Mouse (Mus musculus) kidney, postnatal 0 days (tissue): Measurements from ENCODE around the gene Uvrag. TPM values are rescaled to one million over a fixed set of nuclear protein-coding genes. Genes with fewer than 3 reads are reported as not detected.
A peak's percentile ranks its signal among the peaks of the same experiment; 100 is the strongest.

ENCODE experiments used
- ATAC-seq: fragments of 200-750 bp; cut with Nextera tagmentation; replicated peaks from 2 replicates; pipeline ENCODE4 v1.8.0; 2017; ENCODE audit warnings: low read depth, moderate number of reproducible peaks, moderate TSS enrichment, moderate library complexity; ENCODE audit not compliant: low FRiP score
- DNase-seq: peaks from one replicate; pipeline ENCODE4 v3.0.0-alpha.2; 2016; ENCODE audit warnings: low spot score
- H3K27ac ChIP-seq: fragments of 300-500 bp; sonication (generic); 2 replicates; pipeline ENCODE4 v1.5.1; 2014; ENCODE audit warnings: mild to moderate bottlenecking
- H3K27me3 ChIP-seq: fragments of 300-500 bp; sonication (generic); 2 replicates; pipeline ENCODE4 v1.6.1; 2014; ENCODE audit warnings: low read length, mixed read lengths; ENCODE audit not compliant: insufficient read depth
- H3K36me3 ChIP-seq: fragments of 300-500 bp; sonication (generic); 2 replicates; pipeline ENCODE4 v1.6.1; 2014; ENCODE audit warnings: low read length, mixed read lengths; ENCODE audit not compliant: insufficient read depth
- H3K4me1 ChIP-seq: fragments of 300-500 bp; sonication (generic); replicated peaks from 2 replicates; pipeline ENCODE4 v1.6.1; 2014; ENCODE audit warnings: antibody characterized with exemption, low read length, mixed read lengths; ENCODE audit not compliant: insufficient read depth
- H3K4me2 ChIP-seq: fragments of 300-500 bp; sonication (generic); 2 replicates; pipeline ENCODE4 v1.6.1; 2014; ENCODE audit warnings: mild to moderate bottlenecking, low read length, moderate library complexity, mixed read lengths
- H3K4me3 ChIP-seq: fragments of 300-500 bp; sonication (generic); replicated peaks from 2 replicates; pipeline ENCODE4 v1.5.1; 2014; ENCODE audit warnings: low read depth, low read length
- H3K9ac ChIP-seq: fragments of 300-500 bp; sonication (generic); 2 replicates; pipeline ENCODE4 v1.6.1; 2014; ENCODE audit warnings: low read depth, low read length
- H3K9me3 ChIP-seq: fragments of 300-500 bp; sonication (generic); replicated peaks from 2 replicates; pipeline ENCODE4 v1.6.1; 2016; ENCODE audit warnings: low read length, inconsistent platforms, mixed read lengths
- CTCF ChIP-seq: IDR thresholded peaks from 2 replicates; pipeline ENCODE4 v1.5.1; 2016; ENCODE audit warnings: antibody characterized with exemption, low read depth, mild to moderate bottlenecking, moderate library complexity
- WGBS: fragments of 180-500 bp; shearing (Covaris S2); extraction: QIAGEN DNeasy Blood & Tissue Kit; methylation state at CpG from one replicate; pipeline ENCODE4 v1.1.7; 2014; 5-methylcytosine and 5-hydroxymethylcytosine counted together
- polyA plus RNA-seq: library from polyadenylated mRNA; unstranded; fragments of >200 nt; fragmentation: Nextera tagmentation; extraction: Ambion mirVana; gene quantifications from 2 replicates; pipeline ENCODE4 v1.2.1, GENCODE M21; 2015

Gene Uvrag
- polyA plus RNA-seq, result 19.0 and 21.6 TPM in 2 replicates

DNA sequence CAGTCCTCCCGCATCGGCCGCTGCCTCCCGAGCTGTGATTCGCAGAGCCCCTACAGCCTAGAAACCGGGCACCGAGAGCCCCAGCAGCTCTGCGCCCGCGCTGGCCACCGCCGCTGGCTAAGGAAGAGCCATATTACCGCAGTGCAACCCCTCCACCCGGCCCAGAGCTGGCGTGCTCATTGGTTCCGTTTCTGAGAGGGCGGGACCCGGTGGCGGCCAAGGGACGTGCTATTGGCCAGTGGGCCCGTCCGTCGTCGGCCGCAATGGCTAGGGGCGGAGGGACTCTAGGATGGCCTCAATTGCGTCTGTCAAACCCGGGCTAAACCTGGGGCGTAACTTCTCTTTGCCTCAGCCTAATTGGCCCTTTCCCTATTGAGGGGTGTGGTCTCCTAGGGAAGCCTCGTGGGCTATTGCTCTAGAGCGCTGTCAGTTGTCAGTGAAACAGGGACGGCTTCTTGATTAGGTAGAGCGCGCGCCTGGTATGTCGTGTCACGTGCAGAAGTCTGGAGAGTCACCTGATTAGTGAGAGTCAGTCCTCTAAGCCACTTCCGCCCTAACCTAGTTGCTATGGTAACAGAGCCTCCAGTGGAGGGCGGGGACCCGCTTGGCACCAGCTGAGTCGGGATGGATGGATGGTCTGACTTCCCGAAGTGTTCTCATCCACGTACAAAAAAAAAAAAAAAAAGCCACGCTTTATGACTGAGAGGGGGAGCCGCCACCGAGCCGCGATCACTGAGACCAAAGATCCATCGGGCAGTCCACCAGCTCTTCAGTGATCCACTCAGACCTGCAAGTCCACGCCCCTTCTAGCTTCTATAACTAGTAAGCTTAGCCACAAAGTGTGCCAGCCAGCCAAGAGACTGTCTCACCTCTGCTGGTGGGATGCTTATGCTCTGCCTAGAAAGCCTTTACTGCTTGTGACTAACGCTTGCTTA lies at the start of gene Uvrag:
Gene Uvrag (minus strand): TSS at position 158 of the 935 bp plus-strand sequence.
- H3K9ac ChIP-seq, result peak within 1 kb of the TSS; percentile 94
- no peaks in the 10 kb centered on the region for H3K9me3 ChIP-seq
- DNase-seq (peak; percentile 100), ATAC-seq (peak; percentile 98)
- WGBS, result under 1% methylated on average over 51 of the region's 51 CpGs
- peaks cover 5% of the 10 kb centered on the region; the same call in 1 of the 2 replicates for H3K4me1 ChIP-seq
- peak within 1 kb of the TSS; percentile 81 for H3K4me2 ChIP-seq
- peak within 1 kb of the TSS; percentile 91 for H3K27ac ChIP-seq
- peak; percentile 10; the same call in 1 of the 2 replicates for TF ChIP-seq CTCF
- no peaks in the 10 kb centered on the region for H3K36me3 ChIP-seq
- peak within 1 kb of the TSS; percentile 100 for H3K4me3 ChIP-seq
- no peaks in the 10 kb centered on the region for H3K27me3 ChIP-seq

DNA sequence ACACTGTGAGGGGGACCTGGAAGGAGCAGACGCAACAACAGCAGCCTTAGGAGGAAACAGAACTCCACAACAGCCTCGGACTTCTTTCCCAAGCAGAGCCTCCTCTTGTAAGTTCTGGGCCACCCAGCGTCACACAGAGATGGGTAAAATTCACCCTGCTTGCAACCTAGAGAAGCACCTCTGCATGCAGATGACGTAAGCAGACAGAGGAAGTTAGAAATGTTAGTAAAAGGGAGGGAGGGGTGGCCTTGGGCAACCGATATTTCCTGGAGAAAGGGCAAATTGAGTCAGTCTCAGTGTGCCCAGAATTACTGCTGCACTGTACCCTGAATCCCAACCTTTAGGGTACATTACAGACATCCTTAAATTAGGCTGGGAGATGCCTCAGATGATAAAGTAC lies 48.9 kb upstream of the Uvrag start:
- TF ChIP-seq CTCF, result no peak
- H3K9ac ChIP-seq, result no peak overlapping the region
- H3K27me3 ChIP-seq, result no peaks in the 10 kb centered on the region
- H3K9me3 ChIP-seq, result no peaks in the 10 kb centered on the region
- no peak for ATAC-seq
- H3K27ac ChIP-seq, result no peak overlapping the region
- no peak for DNase-seq
- H3K4me1 ChIP-seq, result no peaks in the 10 kb centered on the region
- H3K4me3 ChIP-seq, result no peak overlapping the region
- H3K4me2 ChIP-seq, result no peak overlapping the region
- 79% methylated on average over 5 of the region's 5 CpGs for WGBS
- H3K36me3 ChIP-seq, result no peaks in the 10 kb centered on the region

DNA sequence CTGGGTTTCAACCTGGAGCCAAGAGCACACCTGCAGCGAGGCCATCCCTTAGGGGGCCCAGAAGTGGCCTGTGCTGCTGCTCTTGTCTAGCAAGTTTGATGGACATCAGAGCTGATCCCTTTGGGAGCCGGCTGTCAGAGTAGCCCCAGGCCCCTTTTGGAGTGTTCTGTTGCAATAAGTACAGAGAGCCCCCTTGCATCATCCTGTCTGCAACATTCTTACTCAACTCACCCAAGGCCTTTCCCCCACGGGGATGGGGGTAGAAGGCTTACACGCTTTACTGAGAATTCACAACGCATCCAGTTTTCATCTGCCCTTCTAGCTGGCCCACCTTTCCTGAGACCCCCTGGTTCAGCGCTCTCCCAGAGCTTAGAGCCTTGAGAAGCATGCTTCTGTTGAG lies 47.7 kb upstream of the Uvrag start:
- no peaks in the 10 kb centered on the region for H3K36me3 ChIP-seq
- H3K27ac ChIP-seq, result no peak overlapping the region
- H3K4me3 ChIP-seq, result no peak overlapping the region
- DNase-seq (no peak), ATAC-seq (no peak)
- no peaks in the 10 kb centered on the region for H3K27me3 ChIP-seq
- no peaks in the 10 kb centered on the region for H3K9me3 ChIP-seq
- no peak overlapping the region for H3K9ac ChIP-seq
- TF ChIP-seq CTCF, result no peak
- 80% methylated on average over 6 of the region's 6 CpGs for WGBS
- H3K4me2 ChIP-seq, result no peak overlapping the region
- H3K4me1 ChIP-seq, result no peaks in the 10 kb centered on the region

DNA sequence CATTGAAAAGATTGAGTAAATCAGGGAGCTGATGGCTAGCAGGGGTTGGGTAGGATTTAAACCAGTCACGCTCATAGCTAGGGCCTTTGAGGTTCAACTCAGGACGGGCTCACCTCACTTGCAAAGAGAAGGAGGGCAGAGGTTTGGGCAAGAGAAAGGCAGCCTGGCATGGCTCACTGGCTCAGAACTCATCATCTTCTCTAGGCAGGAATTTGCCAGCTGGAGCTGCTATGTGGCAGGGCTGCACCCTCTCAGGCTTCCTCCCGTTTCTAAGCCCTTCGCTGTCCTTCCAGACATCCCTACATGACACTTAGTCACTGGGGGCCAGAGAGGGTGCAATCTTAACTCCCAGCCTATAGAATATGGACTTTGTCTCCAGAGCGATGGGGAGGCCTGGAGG lies 46.5 kb upstream of the Uvrag start:
- no peak for TF ChIP-seq CTCF
- Histone ChIP-seq H3K4me3 (no peak overlapping the region), H3K36me3 (no peaks in the 10 kb centered on the region), H3K4me2 (no peak overlapping the region), H3K4me1 (no peaks in the 10 kb centered on the region), H3K27me3 (no peaks in the 10 kb centered on the region), H3K9me3 (no peaks in the 10 kb centered on the region), H3K9ac (no peak overlapping the region), H3K27ac (no peak overlapping the region)
- no peak for DNase-seq
- ATAC-seq, result no peak
- 74% methylated on average over 5 of the region's 5 CpGs for WGBS

DNA sequence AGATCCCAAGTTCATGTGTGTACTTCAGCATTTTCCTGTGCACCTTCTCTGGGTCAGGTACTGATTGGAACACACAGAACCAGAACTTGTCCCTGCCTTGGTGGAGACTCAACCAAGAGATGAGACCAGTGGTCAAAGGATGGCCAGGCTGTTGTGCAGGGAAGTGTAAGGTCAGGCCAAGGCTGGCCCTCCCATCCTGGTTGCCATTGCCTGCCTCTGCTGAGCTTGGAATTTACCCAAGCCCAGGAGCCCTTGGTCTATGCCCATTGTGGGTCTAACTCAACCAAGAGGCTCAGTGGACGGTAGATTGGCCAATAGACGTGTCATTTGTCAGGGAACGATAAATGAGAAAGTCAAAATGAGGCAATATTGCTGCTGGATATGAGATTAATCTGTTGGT lies 44.5 kb upstream of the Uvrag start:
- TF ChIP-seq CTCF, result no peak
- 92% methylated on average over 3 of the region's 3 CpGs for WGBS
- ATAC-seq, result no peak

DNA sequence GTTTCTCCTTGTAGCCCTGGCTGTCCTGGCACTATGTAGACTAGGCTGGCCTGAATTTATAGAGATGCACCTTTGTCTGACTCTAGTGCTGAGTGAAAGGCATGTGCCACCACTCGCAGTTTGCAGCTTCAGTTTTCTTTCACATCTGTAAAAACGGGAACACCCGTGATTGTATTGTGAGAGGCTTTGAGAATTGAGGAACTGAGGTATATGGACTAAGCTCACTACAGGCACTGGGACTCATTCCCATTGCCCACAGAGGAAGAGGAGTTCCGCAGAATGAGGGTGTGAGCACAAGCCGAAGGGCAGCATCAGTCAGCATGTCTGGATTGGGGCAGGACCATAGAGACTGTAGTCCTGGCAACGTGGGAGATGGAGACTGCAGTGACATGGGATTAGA lies 42.8 kb upstream of the Uvrag start:
- Histone ChIP-seq H3K4me2 (no peak overlapping the region), H3K9me3 (no peaks in the 10 kb centered on the region), H3K9ac (no peak overlapping the region), H3K27me3 (no peaks in the 10 kb centered on the region), H3K4me3 (no peak overlapping the region), H3K27ac (no peak overlapping the region), H3K36me3 (no peaks in the 10 kb centered on the region), H3K4me1 (peaks cover 6% of the 10 kb centered on the region; the same call in 1 of the 2 replicates)
- 74% methylated on average over 6 of the region's 6 CpGs for WGBS
- DNase-seq (no peak), ATAC-seq (no peak)
- TF ChIP-seq CTCF, result no peak

More for the DNA sequence above, 44.5 kb upstream of the Uvrag start:
- H3K36me3 ChIP-seq, result no peaks in the 10 kb centered on the region
- no peaks in the 10 kb centered on the region for H3K9me3 ChIP-seq
- peaks cover 6% of the 10 kb centered on the region; the same call in 1 of the 2 replicates for H3K4me1 ChIP-seq
- no peak overlapping the region for H3K27ac ChIP-seq
- no peak overlapping the region for H3K4me3 ChIP-seq
- H3K27me3 ChIP-seq, result no peaks in the 10 kb centered on the region
- no peak for DNase-seq
- no peak overlapping the region for H3K9ac ChIP-seq
- H3K4me2 ChIP-seq, result no peak overlapping the region
